Mouse (Mus musculus) heart, postnatal 0 days (tissue): ENCODE data around the gene Rbfox1.

Source experiments
- CTCF ChIP-seq: IDR thresholded peaks from 2 replicates; pipeline ENCODE4 v1.5.1; 2016; ENCODE audit warnings: antibody characterized with exemption, control low read depth, low read depth
- EP300 ChIP-seq: IDR thresholded peaks from 2 replicates; pipeline ENCODE4 v1.6.1; 2016; ENCODE audit warnings: antibody characterized with exemption, low read depth

DNA sequence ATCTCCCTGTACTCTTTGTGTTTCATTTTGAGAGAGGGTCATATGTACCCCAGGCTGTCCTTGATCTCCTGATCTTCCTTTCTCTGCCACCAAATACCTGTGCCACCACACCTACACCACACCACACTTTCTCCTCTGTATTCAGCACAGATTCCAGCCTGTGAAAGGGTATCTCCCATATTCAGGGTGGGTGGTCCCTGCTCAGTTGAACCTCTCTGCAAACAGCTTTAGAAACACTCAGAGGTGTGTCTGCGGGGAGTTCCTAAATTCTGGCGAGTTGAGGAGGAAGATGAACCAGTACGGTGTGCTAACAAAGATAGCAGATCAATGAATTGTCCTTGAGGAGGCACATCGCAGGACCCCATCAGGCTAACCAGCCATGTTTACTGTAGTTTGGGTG, 1572.4 kb downstream of the Rbfox1 start:
- TF ChIP-seq EP300 (no peak), CTCF (no peak)
